Mouse (Mus musculus): ENCODE data around the gene Cd248. TPM values are rescaled to one million over a fixed set of nuclear protein-coding genes. Genes with fewer than 3 reads are reported as not detected.

The Cd248 gene
- total RNA-seq, 1 experiment = 9.0 TPM

DNA sequence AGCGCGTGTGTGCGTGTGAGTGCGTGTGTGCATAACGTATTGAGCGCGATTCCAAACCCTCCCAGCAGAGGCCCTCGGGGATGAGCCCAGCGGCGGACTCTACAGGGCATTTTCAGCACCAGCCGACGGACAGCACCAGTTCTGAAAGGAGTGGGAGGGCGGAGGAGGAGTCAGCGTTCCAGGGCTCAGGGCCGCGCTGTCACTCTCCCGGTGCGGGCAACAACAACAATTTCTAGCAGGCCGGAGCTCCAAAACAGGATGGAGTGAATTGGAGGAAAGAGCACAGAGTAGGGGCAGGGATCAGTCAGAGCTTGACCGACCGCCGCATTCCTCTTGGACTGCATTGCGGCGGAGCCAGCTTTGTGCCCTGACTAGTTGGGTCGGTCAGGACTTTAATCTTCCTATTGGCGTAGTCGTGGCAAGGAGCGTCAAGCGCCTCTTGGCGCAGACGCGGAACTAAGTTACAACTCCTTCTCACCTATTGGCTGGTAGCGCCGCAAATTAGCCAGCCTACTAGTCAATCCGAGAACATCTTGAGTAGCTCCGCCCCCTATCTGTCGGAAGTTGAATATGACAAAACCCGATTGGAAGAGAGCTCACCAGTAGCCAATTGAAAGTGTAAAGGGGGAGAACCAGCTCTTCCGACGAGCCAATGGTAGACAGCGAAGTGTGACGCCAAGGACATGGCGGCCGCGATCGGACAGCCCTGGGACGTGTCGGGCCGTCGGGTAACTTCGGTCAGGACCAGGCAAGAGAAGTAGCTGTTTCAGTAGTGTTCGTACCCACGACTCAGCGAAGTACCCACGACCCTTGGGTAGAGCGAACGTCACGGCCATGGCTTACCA is 20.2 kb downstream of the Cd248 start, which contains the start of gene Yif1a:
Gene Yif1a (plus strand): TSS at position 655 of the 845 bp plus-strand sequence.
- peaks cover 10% of the 10 kb centered on the region for H3K36me3 ChIP-seq (ENCODE audit: control insufficient read depth, insufficient read depth, low read length, poor library complexity, severe bottlenecking)
- H3K4me3 ChIP-seq (ENCODE audit: insufficient read depth in 1 of 2, low read depth in 1 of 2, low read length in 2 of 2, poor library complexity in 1 of 2, severe bottlenecking in 1 of 2) = peak within 1 kb of the TSS; percentile 96
- H3K27ac ChIP-seq (ENCODE audit: insufficient read depth, low read depth, low read length, poor library complexity, severe bottlenecking) = no peak within 1 kb of the TSS; the same call in 1 of the 2 replicates
- H3K9ac ChIP-seq (ENCODE audit: insufficient read depth, low read depth, low read length, poor library complexity, severe bottlenecking) = peak within 1 kb of the TSS; percentile 88
- in situ Hi-C loops (cut with MboI; ENCODE audit: low sequenced_read_pairs in 2 of 2, unreplicated experiment in 2 of 2) = no loop called here
- peaks cover 2 to 16% of the 10 kb centered on the region in 2 experiments; a peak in 3 of 4 replicates for H3K4me1 ChIP-seq (ENCODE audit: control insufficient read depth in 2 of 2, insufficient read depth in 2 of 2, low read length in 2 of 2, poor library complexity in 1 of 2)
- TF ChIP-seq ZNF384 (IDR thresholded peaks at IDR 0.05; ENCODE audit: low read depth, low read length) (0 out of 2 replicates have a peak, but pooled peaks have one; percentile 6), HCFC1 (IDR thresholded peaks at IDR 0.05; ENCODE audit: borderline replicate concordance, insufficient read depth, low read length) (peak; percentile 65; the same call in 1 of the 2 replicates), MAFK (IDR thresholded peaks at IDR 0.05; ENCODE audit: insufficient read depth, low read depth, low read length) (no peak), CHD2 (IDR thresholded peaks at IDR 0.05; ENCODE audit: low read depth, low read length) (peak; percentile 79), ZC3H11A (IDR thresholded peaks at IDR 0.05; ENCODE audit: borderline replicate concordance, low read depth, low read length) (peak; percentile 31; the same call in 1 of the 2 replicates)
- no peaks in the 10 kb centered on the region for H3K9me3 ChIP-seq (ENCODE audit: control insufficient read depth, insufficient read depth, low read depth, low read length)
- DNase-seq (ENCODE audit: low read depth, low spot score) = peak; percentile 98

DNA sequence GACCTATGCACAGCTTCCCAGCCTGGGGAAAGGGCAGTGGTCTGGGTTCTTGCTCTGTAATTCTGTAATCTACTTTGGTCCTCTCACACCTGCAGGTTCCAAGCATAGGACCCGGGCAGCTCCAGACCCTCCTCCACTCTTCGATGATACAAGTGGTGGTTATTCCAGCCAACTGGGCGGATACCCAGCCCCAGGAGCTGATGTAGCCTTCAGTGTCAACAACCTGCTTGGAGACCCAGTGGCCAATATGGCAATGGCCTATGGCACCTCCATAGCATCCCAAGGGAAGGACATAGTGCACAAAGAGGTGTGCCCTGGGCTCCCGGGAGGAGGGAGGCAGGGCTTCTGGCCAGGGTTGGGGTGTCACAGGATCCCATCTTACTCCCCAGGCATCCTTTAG is 21.4 kb downstream of the Cd248 start:
- Histone ChIP-seq H3K9me3 (ENCODE audit: control insufficient read depth, insufficient read depth, low read depth, low read length) (no peaks in the 10 kb centered on the region), H3K9ac (ENCODE audit: insufficient read depth, low read depth, low read length, poor library complexity, severe bottlenecking) (peak overlapping the region; percentile 88; the same call in 1 of the 2 replicates), H3K4me1 (ENCODE audit: control insufficient read depth in 2 of 2, insufficient read depth in 2 of 2, low read length in 2 of 2, poor library complexity in 1 of 2) (peaks cover 2 to 12% of the 10 kb centered on the region in 2 experiments; a peak in 3 of 4 replicates), H3K27ac (ENCODE audit: insufficient read depth, low read depth, low read length, poor library complexity, severe bottlenecking) (no peak overlapping the region), H3K4me3 (ENCODE audit: insufficient read depth in 1 of 2, low read depth in 1 of 2, low read length in 2 of 2, poor library complexity in 1 of 2, severe bottlenecking in 1 of 2) (peak overlapping the region in 1 of 2 experiments; percentile 96; a peak in 1 of 4 replicates), H3K36me3 (ENCODE audit: control insufficient read depth, insufficient read depth, low read length, poor library complexity, severe bottlenecking) (peaks cover 12% of the 10 kb centered on the region)
- no peak for DNase-seq (ENCODE audit: low read depth, low spot score)
- in situ Hi-C loops (cut with MboI; ENCODE audit: low sequenced_read_pairs in 2 of 2, unreplicated experiment in 2 of 2) = no loop called here
- TF ChIP-seq ZNF384 (IDR thresholded peaks at IDR 0.05; ENCODE audit: low read depth, low read length) (no peak), CHD2 (IDR thresholded peaks at IDR 0.05; ENCODE audit: low read depth, low read length) (no peak), ZC3H11A (IDR thresholded peaks at IDR 0.05; ENCODE audit: borderline replicate concordance, low read depth, low read length) (no peak), MAFK (IDR thresholded peaks at IDR 0.05; ENCODE audit: insufficient read depth, low read depth, low read length) (no peak), HCFC1 (IDR thresholded peaks at IDR 0.05; ENCODE audit: borderline replicate concordance, insufficient read depth, low read length) (no peak)

DNA sequence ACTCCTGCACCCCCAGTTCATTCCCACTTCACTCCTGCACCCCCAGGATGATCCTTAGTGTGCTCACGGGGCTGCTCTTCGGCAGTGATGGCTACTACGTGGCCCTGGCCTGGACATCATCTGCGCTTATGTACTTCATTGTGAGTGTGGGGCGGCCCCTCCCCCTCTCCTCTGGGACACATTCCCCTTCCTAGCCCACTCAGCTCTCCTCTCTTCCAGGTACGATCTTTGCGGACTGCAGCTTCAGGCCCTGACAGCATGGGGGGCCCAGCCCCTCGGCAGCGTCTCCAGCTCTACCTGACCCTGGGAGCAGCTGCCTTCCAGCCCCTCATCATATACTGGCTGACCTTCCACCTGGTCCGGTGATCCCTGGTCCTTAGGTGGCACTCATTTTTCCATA is 24.2 kb downstream of the Cd248 start:
- in situ Hi-C loops (cut with MboI; ENCODE audit: low sequenced_read_pairs in 2 of 2, unreplicated experiment in 2 of 2) = no loop called here
- Histone ChIP-seq H3K9ac (ENCODE audit: insufficient read depth, low read depth, low read length, poor library complexity, severe bottlenecking) (no peak overlapping the region), H3K9me3 (ENCODE audit: control insufficient read depth, insufficient read depth, low read depth, low read length) (no peaks in the 10 kb centered on the region), H3K4me1 (ENCODE audit: control insufficient read depth in 2 of 2, insufficient read depth in 2 of 2, low read length in 2 of 2, poor library complexity in 1 of 2) (peaks cover 2 to 15% of the 10 kb centered on the region in 2 experiments; a peak in 2 of 4 replicates), H3K27ac (ENCODE audit: insufficient read depth, low read depth, low read length, poor library complexity, severe bottlenecking) (no peak overlapping the region), H3K36me3 (ENCODE audit: control insufficient read depth, insufficient read depth, low read length, poor library complexity, severe bottlenecking) (peaks cover 12% of the 10 kb centered on the region), H3K4me3 (ENCODE audit: insufficient read depth in 1 of 2, low read depth in 1 of 2, low read length in 2 of 2, poor library complexity in 1 of 2, severe bottlenecking in 1 of 2) (no peak overlapping the region)
- no peak for DNase-seq (ENCODE audit: low read depth, low spot score)
- TF ChIP-seq CHD2 (IDR thresholded peaks at IDR 0.05; ENCODE audit: low read depth, low read length) (no peak), HCFC1 (IDR thresholded peaks at IDR 0.05; ENCODE audit: borderline replicate concordance, insufficient read depth, low read length) (no peak)

DNA sequence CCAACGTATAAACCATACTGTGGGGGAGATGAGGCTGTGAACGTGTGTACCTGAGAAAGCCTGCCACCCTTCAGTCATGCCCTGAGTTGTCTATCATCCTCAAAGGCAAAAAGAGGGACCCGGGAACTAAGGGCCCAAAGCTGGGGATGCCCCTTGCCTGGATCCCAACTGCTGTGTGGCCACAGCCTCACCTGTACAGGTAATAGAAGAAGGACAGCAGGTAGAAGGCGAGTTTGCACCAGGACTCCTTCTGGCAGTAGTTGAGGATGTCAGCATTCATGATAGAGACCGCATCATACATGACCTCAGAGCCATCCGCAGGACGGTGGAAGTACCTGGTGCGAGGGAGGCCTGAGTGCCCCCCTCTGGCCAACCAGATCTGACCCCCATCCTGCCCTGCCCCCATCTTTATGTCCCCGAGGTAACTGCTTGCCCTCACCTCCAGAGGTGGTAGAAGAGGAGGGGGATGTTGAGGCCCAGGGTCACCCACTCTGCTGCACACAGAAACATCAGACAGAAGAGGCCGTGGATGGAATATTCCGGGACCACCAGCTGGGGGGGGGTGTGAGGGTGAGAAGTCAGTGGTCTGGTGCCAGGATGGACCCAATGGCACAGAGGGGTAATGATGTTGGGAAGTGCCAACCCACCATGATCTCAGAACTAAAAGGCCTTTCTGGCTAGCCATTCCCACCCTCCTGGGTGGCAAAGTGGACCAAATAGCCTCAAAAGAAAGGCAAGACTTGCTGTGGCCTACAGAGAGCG is 25.8 kb downstream of the Cd248 start:
- no peak for DNase-seq (ENCODE audit: low read depth, low spot score)
- Histone ChIP-seq H3K4me1 (ENCODE audit: control insufficient read depth in 2 of 2, insufficient read depth in 2 of 2, low read length in 2 of 2, poor library complexity in 1 of 2) (peaks cover 2 to 16% of the 10 kb centered on the region in 2 experiments; a peak in 2 of 4 replicates), H3K36me3 (ENCODE audit: control insufficient read depth, insufficient read depth, low read length, poor library complexity, severe bottlenecking) (peaks cover 12% of the 10 kb centered on the region), H3K4me3 (ENCODE audit: insufficient read depth in 1 of 2, low read depth in 1 of 2, low read length in 2 of 2, poor library complexity in 1 of 2, severe bottlenecking in 1 of 2) (no peak overlapping the region), H3K9me3 (ENCODE audit: control insufficient read depth, insufficient read depth, low read depth, low read length) (no peaks in the 10 kb centered on the region), H3K27ac (ENCODE audit: insufficient read depth, low read depth, low read length, poor library complexity, severe bottlenecking) (no peak overlapping the region), H3K9ac (ENCODE audit: insufficient read depth, low read depth, low read length, poor library complexity, severe bottlenecking) (no peak overlapping the region)
- in situ Hi-C loops (cut with MboI; ENCODE audit: low sequenced_read_pairs in 2 of 2, unreplicated experiment in 2 of 2) = no loop called here
- TF ChIP-seq ZNF384 (IDR thresholded peaks at IDR 0.05; ENCODE audit: low read depth, low read length) (no peak), ZC3H11A (IDR thresholded peaks at IDR 0.05; ENCODE audit: borderline replicate concordance, low read depth, low read length) (no peak), HCFC1 (IDR thresholded peaks at IDR 0.05; ENCODE audit: borderline replicate concordance, insufficient read depth, low read length) (no peak), CHD2 (IDR thresholded peaks at IDR 0.05; ENCODE audit: low read depth, low read length) (no peak), MAFK (IDR thresholded peaks at IDR 0.05; ENCODE audit: insufficient read depth, low read depth, low read length) (no peak)

All from ES-E14 (cell line).